Mouse (Mus musculus) limb, embryonic 13.5 days (tissue): Measurements from ENCODE around the gene Pianp. TPM values are rescaled to one million over a fixed set of nuclear protein-coding genes. Genes with fewer than 3 reads are reported as not detected.
A peak's percentile ranks its signal among the peaks of the same experiment; 100 is the strongest.

Experiments used
- ATAC-seq: fragments of 200-750 bp; cut with Nextera tagmentation; 2 replicates; pipeline ENCODE4 v1.8.0; 2017; ENCODE audit warnings: low read depth, moderate number of reproducible peaks, moderate TSS enrichment; ENCODE audit not compliant: low FRiP score
- H3K27ac ChIP-seq: fragments of 300-500 bp; sonication (generic); 2 replicates; pipeline ENCODE4 v1.5.1; 2015; ENCODE audit warnings: inconsistent platforms, mild to moderate bottlenecking, moderate library complexity
- H3K27me3 ChIP-seq: fragments of 300-500 bp; sonication (generic); 2 replicates; pipeline ENCODE4 v1.6.1; 2015; ENCODE audit warnings: mild to moderate bottlenecking, inconsistent platforms
- H3K36me3 ChIP-seq: fragments of 300-500 bp; sonication (generic); 2 replicates; pipeline ENCODE4 v1.6.1; 2015; ENCODE audit warnings: inconsistent platforms, mild to moderate bottlenecking, moderate library complexity
- H3K4me1 ChIP-seq: fragments of 300-500 bp; sonication (generic); 2 replicates; pipeline ENCODE4 v1.6.1; 2015; ENCODE audit warnings: inconsistent platforms
- H3K4me2 ChIP-seq: fragments of 300-500 bp; sonication (generic); replicated peaks from 2 replicates; pipeline ENCODE4 v1.6.1; 2015; ENCODE audit warnings: inconsistent platforms, mild to moderate bottlenecking, moderate library complexity
- H3K4me3 ChIP-seq: fragments of 300-500 bp; sonication (generic); 2 replicates; pipeline ENCODE4 v1.5.1; 2015; ENCODE audit warnings: moderate library complexity, mild to moderate bottlenecking, inconsistent platforms
- H3K9ac ChIP-seq: fragments of 300-500 bp; sonication (generic); 2 replicates; pipeline ENCODE4 v1.6.1; 2015; ENCODE audit warnings: mild to moderate bottlenecking, inconsistent platforms
- H3K9me3 ChIP-seq: fragments of 300-500 bp; sonication (generic); 2 replicates; pipeline ENCODE4 v1.6.1; 2016; ENCODE audit warnings: inconsistent platforms
- WGBS: fragments of 180-500 bp; shearing (Covaris S2); methylation state at CpG from one replicate; pipeline ENCODE4 v1.1.7; 2015; 5-methylcytosine and 5-hydroxymethylcytosine counted together
- polyA plus RNA-seq: library from polyadenylated mRNA; unstranded; fragments of >200 nt; fragmentation: Nextera tagmentation; extraction: Ambion mirVana; gene quantifications from 2 replicates; pipeline ENCODE4 v1.2.1, GENCODE M21; 2015

Pianp gene
- polyA plus RNA-seq, 1 experiment from 2014 or later: 19.0 TPM

DNA sequence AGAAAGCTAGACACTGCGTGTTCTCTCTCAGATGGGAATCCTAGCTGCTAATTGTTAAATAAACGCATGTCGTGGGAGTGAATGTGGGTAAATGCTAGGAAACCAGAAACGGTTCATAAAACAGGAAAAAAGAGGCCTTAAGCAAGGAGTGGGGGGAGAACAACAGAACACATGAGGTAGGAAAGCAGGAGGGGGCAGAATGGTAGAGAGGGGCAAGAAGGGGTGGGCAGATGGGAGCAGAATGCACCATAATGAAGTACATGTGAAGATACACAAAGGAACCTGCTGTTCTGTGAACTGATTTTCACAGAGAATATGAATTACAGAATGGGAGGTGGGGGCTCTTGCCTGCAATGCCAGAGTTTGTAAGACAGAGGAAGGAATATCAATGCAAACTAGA lies 4.3 kb upstream of the Pianp start:
- peaks cover 59% of the 10 kb centered on the region for H3K27me3 ChIP-seq

DNA sequence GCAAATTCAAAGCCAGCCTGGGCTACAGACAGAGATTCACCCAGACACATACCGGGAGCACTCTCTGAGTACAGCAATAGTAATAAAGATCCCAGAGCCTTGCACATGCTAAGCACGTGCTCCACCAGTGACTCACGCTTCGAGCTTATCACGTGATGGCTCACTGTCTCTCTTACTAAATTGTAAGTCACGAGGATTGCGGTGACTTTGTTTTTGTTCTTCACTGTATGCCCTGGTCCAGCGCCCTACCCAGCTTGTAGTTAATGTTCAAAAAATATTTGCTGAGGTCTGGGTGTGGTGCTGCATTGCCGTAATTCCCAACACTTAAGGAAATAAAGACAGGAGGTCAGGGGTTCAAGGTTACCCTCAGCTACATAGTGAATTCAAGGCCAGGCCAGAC lies 3.1 kb upstream of the Pianp start:
- Histone ChIP-seq H3K9me3 (peaks cover 9% of the 10 kb centered on the region), H3K27me3 (peaks cover 70% of the 10 kb centered on the region), H3K4me3 (no peak overlapping the region), H3K9ac (no peak overlapping the region), H3K4me1 (peaks cover 17% of the 10 kb centered on the region), H3K27ac (no peak overlapping the region), H3K36me3 (no peaks in the 10 kb centered on the region), H3K4me2 (no peak overlapping the region)
- ATAC-seq: no peak
- WGBS: 85% methylated on average over 9 of the region's 9 CpGs

More for the DNA sequence above, 4.3 kb upstream of the Pianp start:
- H3K9me3 ChIP-seq: peaks cover 9% of the 10 kb centered on the region
- H3K36me3 ChIP-seq: no peaks in the 10 kb centered on the region
- H3K9ac ChIP-seq: no peak overlapping the region
- H3K4me1 ChIP-seq: peaks cover 10% of the 10 kb centered on the region; the same call in 1 of the 2 replicates
- H3K4me2 ChIP-seq: no peak overlapping the region
- ATAC-seq: no peak
- no peak overlapping the region for H3K27ac ChIP-seq
- WGBS: 74% methylated on average over 4 of the region's 4 CpGs
- H3K4me3 ChIP-seq: no peak overlapping the region

DNA sequence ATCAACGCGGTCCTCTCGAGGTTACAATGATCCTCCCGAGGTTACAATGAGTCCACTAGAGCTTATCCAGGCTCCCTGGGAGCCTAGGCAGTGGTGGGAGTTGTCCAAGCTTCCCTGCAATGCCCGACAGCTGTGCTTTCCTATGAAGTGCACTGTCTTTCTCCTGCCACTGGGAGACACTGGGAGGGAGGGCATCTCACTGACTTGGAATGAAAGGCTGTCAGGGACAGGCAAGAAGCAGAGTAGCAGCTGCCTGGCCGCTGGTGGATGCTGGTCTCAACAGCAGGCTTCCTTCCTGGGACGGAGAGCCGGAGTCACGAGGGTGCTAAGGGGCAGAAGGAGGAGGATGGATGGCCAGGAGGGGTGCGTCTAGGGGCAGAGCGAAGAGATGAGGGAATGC lies 2.6 kb upstream of the Pianp start:
- peak overlapping the region; percentile 48; the same call in 1 of the 2 replicates for H3K9ac ChIP-seq
- H3K4me1 ChIP-seq: peaks cover 22% of the 10 kb centered on the region
- H3K4me3 ChIP-seq: no peak overlapping the region
- H3K4me2 ChIP-seq: no peak overlapping the region
- peaks cover 75% of the 10 kb centered on the region for H3K27me3 ChIP-seq
- no peaks in the 10 kb centered on the region for H3K36me3 ChIP-seq
- no peak overlapping the region for H3K27ac ChIP-seq
- peaks cover 9% of the 10 kb centered on the region for H3K9me3 ChIP-seq
- 13% methylated on average over 11 of the region's 11 CpGs for WGBS
- ATAC-seq: 0 out of 2 replicates have a peak, but pooled peaks have one; percentile 24

DNA sequence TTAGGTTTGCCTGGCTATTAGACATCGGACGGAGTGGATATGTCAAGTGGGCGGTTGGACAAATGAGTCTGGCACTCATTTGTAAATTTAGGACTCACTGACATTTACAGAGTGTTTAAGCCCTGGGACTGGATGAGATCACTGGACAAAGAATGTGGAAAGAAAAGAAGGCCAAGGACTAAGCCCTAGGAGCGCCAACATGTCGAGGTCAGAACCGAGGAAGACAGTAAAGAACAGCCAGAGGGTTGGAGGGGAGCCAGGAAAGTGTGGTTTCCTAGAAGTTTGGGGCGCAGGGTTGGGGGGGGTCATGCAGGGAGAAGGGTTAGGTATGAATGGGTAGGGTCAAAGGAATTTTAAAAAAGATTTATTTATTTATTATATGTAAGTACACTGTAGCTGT lies 1.2 kb upstream of the Pianp start:
- H3K9me3 ChIP-seq: peaks cover 1% of the 10 kb centered on the region; the same call in 1 of the 2 replicates
- H3K27me3 ChIP-seq: peaks cover 89% of the 10 kb centered on the region
- H3K36me3 ChIP-seq: no peaks in the 10 kb centered on the region
- peaks cover 30% of the 10 kb centered on the region for H3K4me1 ChIP-seq
- no peak for ATAC-seq
- no peak overlapping the region for H3K9ac ChIP-seq
- H3K27ac ChIP-seq: no peak overlapping the region
- no peak overlapping the region for H3K4me3 ChIP-seq
- WGBS: 82% methylated on average over 7 of the region's 7 CpGs
- no peak overlapping the region for H3K4me2 ChIP-seq

DNA sequence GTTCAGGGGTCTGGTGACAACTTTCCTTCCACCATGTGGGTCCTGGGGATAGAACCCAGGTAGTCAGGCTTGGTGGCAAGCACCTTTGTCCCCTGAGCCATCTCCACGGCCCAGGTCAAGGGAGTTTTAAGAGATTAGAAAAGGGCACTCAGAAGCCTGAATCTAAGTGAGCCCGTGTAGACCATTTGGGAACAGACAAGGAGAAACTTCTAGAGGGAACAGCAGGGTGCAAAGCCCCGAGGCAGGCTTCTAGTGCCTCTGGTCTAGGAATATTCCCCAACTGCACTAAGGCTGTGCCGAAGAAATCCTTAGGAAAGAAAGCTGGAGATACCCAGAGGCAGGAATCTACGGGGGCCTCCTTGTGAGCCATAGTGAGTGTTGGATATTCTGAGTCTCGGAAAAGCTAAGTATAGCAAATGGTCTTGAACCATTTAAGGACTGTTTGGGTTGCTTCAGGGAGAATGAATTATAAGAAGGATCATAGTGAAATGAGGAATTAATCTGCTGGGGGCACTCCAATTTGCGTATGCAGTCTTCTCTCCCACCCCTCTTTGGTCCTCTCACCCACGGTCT lies 577 bp upstream of the Pianp start:
- Histone ChIP-seq H3K4me1 (peaks cover 30% of the 10 kb centered on the region), H3K4me2 (peak overlapping the region; percentile 84), H3K4me3 (peak overlapping the region; percentile 59), H3K36me3 (no peaks in the 10 kb centered on the region), H3K27ac (no peak overlapping the region), H3K9me3 (no peaks in the 10 kb centered on the region; the same call in 1 of the 2 replicates), H3K27me3 (peaks cover 93% of the 10 kb centered on the region), H3K9ac (peak overlapping the region; percentile 74; the same call in 1 of the 2 replicates)
- no peak for ATAC-seq
- WGBS: 46% methylated on average over 8 of the region's 8 CpGs

DNA sequence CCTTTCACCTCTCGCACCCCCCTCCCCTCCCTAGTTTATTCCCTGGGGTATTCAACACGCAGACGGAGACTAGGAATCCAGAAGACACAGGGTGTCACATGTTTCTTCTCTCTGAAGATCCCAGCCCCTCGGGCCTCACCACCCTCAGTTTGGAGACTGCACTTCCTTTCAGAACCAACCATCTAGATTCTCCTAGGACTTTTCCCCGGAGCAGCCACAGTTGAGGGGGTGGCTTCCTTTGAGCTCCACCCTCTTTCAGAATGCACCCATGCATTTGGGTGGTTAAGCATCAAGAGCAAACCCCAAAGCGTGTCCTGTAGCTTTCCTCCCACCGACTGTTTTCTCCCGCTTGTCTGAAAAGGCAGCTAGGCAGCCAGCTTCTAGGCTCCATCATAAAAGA lies 1.6 kb downstream of the Pianp start:
- H3K36me3 ChIP-seq: 0 out of 2 replicates have a peak, but pooled peaks cover 2% of the 10 kb centered on the region
- no peak overlapping the region for H3K27ac ChIP-seq
- peak overlapping the region; percentile 59 for H3K4me3 ChIP-seq
- WGBS: 5% methylated on average over 8 of the region's 8 CpGs
- H3K9me3 ChIP-seq: no peaks in the 10 kb centered on the region
- no peak for ATAC-seq
- H3K4me1 ChIP-seq: peaks cover 30% of the 10 kb centered on the region
- 0 out of 2 replicates have a peak overlapping the region, but pooled peaks have one; percentile 74 for H3K9ac ChIP-seq
- peak overlapping the region; percentile 84 for H3K4me2 ChIP-seq
- H3K27me3 ChIP-seq: peaks cover 93% of the 10 kb centered on the region

DNA sequence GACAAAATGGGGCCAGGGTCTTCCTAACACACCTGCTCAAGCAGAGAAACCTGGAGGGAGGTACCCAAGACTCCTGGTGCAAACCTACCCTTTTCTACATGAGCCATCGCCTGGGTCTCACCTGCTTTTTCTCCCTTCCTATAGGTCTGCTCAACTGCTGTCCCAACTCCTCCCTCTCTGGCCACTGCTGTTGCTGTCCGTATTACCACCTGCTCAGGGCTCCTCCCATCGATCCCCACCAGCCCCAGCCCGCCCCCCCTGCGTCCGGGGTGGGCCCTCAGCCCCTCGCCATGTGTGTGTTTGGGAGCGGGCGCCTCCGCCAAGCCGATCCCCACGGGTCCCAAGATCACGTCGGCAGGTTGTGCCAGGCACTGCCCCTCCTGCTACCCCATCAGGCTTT lies 2.6 kb downstream of the Pianp start:
- WGBS: 34% methylated on average over 14 of the region's 14 CpGs
- Histone ChIP-seq H3K27ac (no peak overlapping the region), H3K4me3 (no peak overlapping the region), H3K36me3 (0 out of 2 replicates have a peak, but pooled peaks cover 2% of the 10 kb centered on the region), H3K9ac (no peak overlapping the region), H3K27me3 (peaks cover 91% of the 10 kb centered on the region), H3K4me2 (no peak overlapping the region; the same call in 1 of the 2 replicates), H3K9me3 (no peaks in the 10 kb centered on the region), H3K4me1 (peaks cover 30% of the 10 kb centered on the region)
- no peak for ATAC-seq

DNA sequence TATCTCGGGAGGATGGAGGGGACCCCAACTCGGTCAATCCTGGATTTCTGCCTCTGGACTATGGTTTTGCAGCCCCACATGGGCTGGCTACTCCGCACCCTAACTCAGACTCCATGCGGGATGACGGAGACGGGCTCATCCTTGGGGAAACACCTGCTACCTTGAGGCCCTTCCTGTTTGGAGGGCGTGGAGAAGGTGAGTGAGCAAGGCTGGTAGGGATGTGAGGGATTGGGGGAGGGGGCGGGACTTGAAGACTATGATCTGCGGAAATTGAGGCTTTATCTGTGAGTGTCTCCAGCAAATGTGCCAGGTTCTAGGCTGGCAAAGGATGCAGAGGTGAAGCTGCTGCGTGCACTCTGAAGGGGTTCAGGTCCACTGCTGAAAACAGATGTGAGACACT lies 3.1 kb downstream of the Pianp start:
- WGBS: 27% methylated on average over 10 of the region's 10 CpGs
- Histone ChIP-seq H3K27me3 (peaks cover 90% of the 10 kb centered on the region), H3K4me1 (peaks cover 30% of the 10 kb centered on the region), H3K4me3 (no peak overlapping the region), H3K36me3 (0 out of 2 replicates have a peak, but pooled peaks cover 2% of the 10 kb centered on the region), H3K9ac (no peak overlapping the region), H3K27ac (no peak overlapping the region), H3K9me3 (no peaks in the 10 kb centered on the region), H3K4me2 (no peak overlapping the region)
- no peak for ATAC-seq

DNA sequence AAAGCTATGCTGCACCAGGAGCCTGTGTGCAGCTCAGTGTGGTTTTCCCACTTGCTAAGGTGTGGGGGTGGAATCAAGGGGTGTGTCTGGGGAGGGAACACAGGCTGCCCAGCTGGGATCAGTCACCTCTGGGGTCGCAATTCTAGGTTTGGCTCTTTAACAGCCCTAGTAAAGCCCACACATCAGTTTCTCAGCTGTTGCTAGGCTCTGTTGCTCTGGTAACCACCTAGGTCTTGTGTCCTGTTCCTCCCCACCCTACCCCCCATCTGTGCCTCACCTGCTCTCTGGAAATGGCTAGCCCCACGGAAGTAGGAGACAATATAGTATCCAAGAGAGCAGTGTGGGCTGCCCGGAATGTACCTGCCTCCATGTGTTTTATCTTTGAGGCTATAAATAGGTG lies 7.2 kb downstream of the Pianp start:
- Histone ChIP-seq H3K9me3 (no peaks in the 10 kb centered on the region), H3K27me3 (peaks cover 59% of the 10 kb centered on the region), H3K4me2 (no peak overlapping the region), H3K4me3 (no peak overlapping the region), H3K36me3 (0 out of 2 replicates have a peak, but pooled peaks cover 2% of the 10 kb centered on the region), H3K9ac (no peak overlapping the region), H3K4me1 (peaks cover 20% of the 10 kb centered on the region; the same call in 1 of the 2 replicates), H3K27ac (no peak overlapping the region)
- 42% methylated on average over 3 of the region's 3 CpGs for WGBS
- ATAC-seq: no peak

DNA sequence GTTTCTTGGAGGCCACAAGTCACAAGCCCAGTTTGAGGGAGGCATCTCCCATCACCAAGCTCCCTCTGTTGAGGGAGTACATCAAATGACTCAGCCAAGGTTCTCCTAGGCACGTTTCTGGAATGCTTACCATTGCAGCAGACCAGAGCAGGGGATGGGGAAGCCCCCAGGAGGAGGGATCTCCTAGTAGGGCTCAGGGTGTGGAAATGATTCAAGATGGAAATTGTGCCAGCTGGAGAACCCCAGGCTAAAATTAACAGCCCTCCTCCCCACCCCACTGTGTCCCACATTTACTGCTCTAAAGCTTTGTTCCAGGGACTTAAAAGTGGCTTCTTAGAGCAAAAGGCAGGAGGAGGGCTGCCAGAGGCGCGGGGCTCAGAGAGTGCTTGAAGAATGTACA lies 8.6 kb downstream of the Pianp start:
- no peak for ATAC-seq
- Histone ChIP-seq H3K9ac (peak overlapping the region; percentile 19; the same call in 1 of the 2 replicates), H3K4me2 (no peak overlapping the region), H3K9me3 (no peaks in the 10 kb centered on the region), H3K27me3 (peaks cover 45% of the 10 kb centered on the region), H3K27ac (no peak overlapping the region), H3K4me1 (peaks cover 13% of the 10 kb centered on the region), H3K4me3 (no peak overlapping the region), H3K36me3 (0 out of 2 replicates have a peak, but pooled peaks cover 2% of the 10 kb centered on the region)
- WGBS: 11% methylated on average over 3 of the region's 3 CpGs

DNA sequence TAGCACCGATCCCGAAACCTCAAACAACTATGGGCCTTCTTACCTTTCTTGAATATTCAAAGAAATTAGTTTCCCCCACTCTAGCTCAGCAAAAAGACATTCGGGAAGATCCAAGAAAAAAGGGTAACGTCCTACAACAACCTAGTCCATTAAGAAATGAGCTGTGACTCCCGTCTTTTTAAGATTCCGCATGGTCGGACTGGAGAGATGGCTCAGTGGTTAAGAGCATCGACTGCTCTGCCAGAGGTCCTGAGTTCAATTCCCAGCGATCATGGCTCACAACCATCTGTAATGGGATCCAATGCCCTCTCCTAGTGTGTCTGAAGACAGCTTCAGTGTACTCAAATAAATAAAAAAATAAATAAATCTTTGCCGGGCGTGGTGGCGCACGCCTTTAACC lies 11.6 kb downstream of the Pianp start:
- Histone ChIP-seq H3K27me3 (peaks cover 16% of the 10 kb centered on the region), H3K4me3 (peak overlapping the region; percentile 74), H3K9ac (peak overlapping the region; percentile 77), H3K4me1 (peaks cover 34% of the 10 kb centered on the region), H3K27ac (peak overlapping the region; percentile 98; the same call in 1 of the 2 replicates), H3K36me3 (peaks cover 19% of the 10 kb centered on the region), H3K4me2 (peak overlapping the region; percentile 93), H3K9me3 (no peaks in the 10 kb centered on the region)
- ATAC-seq: no peak
- WGBS: 44% methylated on average over 13 of the region's 13 CpGs

DNA sequence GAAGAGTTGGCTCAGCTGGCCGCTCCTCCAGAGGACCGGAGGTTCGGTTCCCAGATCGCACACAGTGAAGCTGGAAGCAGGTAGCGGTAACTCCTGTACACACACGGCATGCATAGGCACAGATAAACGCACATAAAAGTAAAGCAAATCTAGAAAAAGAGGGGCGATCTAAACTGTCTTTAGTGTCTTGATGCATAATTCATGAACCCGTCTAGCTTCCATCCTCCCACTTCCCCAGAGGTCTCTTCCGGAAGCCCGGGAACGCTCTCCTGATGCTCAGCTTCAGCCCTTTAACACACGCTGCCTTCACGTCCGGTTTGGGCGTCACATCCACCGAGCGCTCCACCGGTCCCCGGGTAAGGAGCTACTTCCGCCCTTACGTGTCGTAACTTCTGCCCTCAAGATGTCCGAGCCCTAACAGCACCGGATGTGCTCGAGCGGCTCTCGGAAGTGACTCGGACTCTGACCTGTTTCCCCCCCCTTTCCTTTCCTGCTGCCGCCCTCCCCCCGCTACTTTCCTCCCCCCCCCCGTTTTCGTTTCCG lies 12.2 kb downstream of the Pianp start:
- WGBS: 1% methylated on average over 34 of the region's 34 CpGs
- Histone ChIP-seq H3K4me1 (peaks cover 34% of the 10 kb centered on the region), H3K4me3 (peak overlapping the region; percentile 74), H3K9me3 (no peaks in the 10 kb centered on the region), H3K9ac (peak overlapping the region; percentile 95), H3K27ac (peak overlapping the region; percentile 98; the same call in 1 of the 2 replicates), H3K27me3 (peaks cover 10% of the 10 kb centered on the region), H3K36me3 (peaks cover 25% of the 10 kb centered on the region), H3K4me2 (peak overlapping the region; percentile 93)
- ATAC-seq: peak; percentile 97

DNA sequence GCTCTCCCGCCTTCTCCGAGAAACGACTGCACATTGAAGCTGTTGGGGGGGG lies 12.5 kb downstream of the Pianp start, which contains the start of gene Zfp384:
Gene Zfp384 (plus strand): TSS at position 17 of the 52 bp plus-strand sequence.
- Histone ChIP-seq H3K9me3 (no peaks in the 10 kb centered on the region), H3K27me3 (peaks cover 8% of the 10 kb centered on the region; the same call in 1 of the 2 replicates), H3K9ac (peak within 1 kb of the TSS; percentile 95), H3K36me3 (peaks cover 28% of the 10 kb centered on the region), H3K4me2 (peak within 1 kb of the TSS; percentile 93), H3K4me1 (peaks cover 34% of the 10 kb centered on the region), H3K27ac (peak within 1 kb of the TSS; percentile 98), H3K4me3 (peak within 1 kb of the TSS; percentile 74)
- ATAC-seq: no peak
- 0% methylated on average over 3 of the region's 3 CpGs for WGBS
